Mouse (Mus musculus) heart, postnatal 14 days (tissue): Measurements from ENCODE around the gene Col23a1. TPM values are rescaled to one million over a fixed set of nuclear protein-coding genes. Genes with fewer than 3 reads are reported as not detected.
"Not testable (repeated sequence)": the region's sequence is repeated elsewhere in the genome, so short reads cannot be mapped to it uniquely, and the experiment has no call there.

Experiments used
- DNase-seq, 2 experiments: peaks; one replicate each; pipeline ENCODE4 v3.0.0; 2021 to 2022
- intact Hi-C: fragments of 180-260 bp; cut with DNase I; formaldehyde crosslinking; loops from one replicate; pipeline ENCODE4 v1.15.1; 2025
- total RNA-seq, 2 experiments: library from RNA; stranded (reverse); gene quantifications; 2 replicates each; pipeline ENCODE4 v1.2.3; 2021

Col23a1 gene
- total RNA-seq, 2 experiments from 2014 or later, result 1.5 to 1.7 TPM

GRCm38 (mm10) chr11:51606447-51607095, 316.9 kb downstream of the Col23a1 start, which contains the start of gene Hnrnpab:
Hnrnpab (minus strand) TSS chr11:51606847.
- intact Hi-C loops, result no loop called here
- DNase-seq, result peak; percentile 95 to 97

GRCm38 (mm10) chr11:51607096-51607738, 317.5 kb downstream of the Col23a1 start:
- DNase-seq, result no peak
- intact Hi-C loops, result no loop called here

DNA sequence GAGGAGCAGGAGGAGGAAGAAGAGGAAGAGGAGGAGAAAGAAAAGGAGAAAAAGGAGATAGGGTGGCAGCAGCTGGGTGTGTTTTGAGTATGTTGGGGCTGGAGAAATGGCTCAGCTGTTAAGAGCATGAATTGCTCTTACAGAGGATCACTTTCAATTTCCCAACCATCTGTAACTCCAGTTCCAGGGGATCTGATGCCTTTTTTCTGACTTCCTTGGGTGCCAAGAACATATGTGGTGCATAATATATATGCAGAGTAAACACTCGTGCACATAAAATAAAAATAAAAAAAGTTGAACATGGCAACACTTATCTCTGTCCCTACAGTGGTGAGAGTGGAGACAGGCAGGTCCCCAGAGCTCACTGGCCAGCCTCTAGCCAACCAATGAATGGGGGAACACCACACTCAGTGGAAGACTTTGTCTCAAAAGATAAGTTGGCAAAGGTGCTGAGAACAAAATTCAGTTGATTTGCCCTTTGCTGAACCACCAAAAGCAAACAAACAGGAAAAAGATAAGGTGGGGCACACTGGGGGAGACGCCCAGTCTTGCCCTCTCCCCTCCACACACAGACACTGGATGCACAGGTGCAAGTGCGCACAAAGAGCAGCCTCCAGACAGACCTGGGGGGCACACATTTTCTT, 319.7 kb downstream of the Col23a1 start:
- no peak for DNase-seq
- intact Hi-C loops, result no loop called here

DNA sequence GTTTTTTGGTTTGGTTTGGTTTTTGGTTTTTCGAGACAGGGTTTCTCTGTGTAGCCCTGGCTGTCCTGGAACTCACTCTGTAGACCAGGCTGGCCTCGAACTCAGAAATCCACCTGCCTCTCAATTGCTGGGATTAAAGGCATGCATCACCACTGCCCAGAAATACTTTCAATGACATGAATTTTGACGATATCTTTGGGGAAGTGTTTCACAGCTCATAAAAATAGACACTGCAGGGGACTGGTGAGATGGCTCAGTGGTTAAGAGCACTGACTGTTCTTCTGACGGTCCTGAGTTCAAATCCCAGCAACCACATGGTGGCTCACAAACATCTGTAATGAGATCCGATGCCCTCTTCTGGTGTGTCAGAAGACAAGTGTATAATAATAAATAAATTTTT, 320.2 kb downstream of the Col23a1 start:
- intact Hi-C loops, result loop anchor here (10.0 kb wide), 1 partner anchor 395 kb away; the partner anchor contains the start of genes Cdkl3 and Ube2b
- not testable (repeated sequence) for DNase-seq

GRCm38 (mm10) chr11:51614256-51614655, 324.5 kb downstream of the Col23a1 start:
- intact Hi-C loops, result loop anchor here (10.0 kb wide), 1 partner anchor 391 kb away; the partner anchor contains the start of genes Cdkl3 and Ube2b
- no peak for DNase-seq

GRCm38 (mm10) chr11:51615129-51615528, 325.4 kb downstream of the Col23a1 start:
- DNase-seq, result no peak
- intact Hi-C loops, result loop anchor here (5.0 to 10.0 kb wide), 2 partner anchors 37 to 390 kb away; partner anchors contain the start of genes Cdkl3, D930048N14Rik, N4bp3 and Ube2b

DNA sequence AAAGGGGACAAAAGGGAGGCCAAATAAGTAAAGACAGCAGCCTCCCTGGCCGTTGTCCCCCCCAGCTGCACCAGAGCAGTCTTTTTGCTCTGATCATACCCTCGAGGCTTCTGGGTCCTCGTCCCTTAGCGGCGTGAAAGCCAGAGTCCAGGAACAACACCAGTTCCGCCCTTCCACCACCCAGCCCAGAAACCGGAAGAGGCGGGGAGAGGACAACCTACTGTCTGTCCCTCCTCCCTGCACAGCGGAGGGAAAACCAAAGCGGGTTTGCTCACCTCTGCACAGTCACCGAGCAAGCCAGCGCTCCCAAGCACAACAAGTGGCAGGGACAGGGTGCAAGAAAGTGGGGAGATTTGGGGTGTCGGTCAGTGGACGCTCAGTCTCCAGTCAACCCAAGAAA, 325.9 kb downstream of the Col23a1 start:
- peak; percentile 70 to 77 for DNase-seq
- intact Hi-C loops, result loop anchor here (5.0 to 10.0 kb wide), 2 partner anchors 37 to 389 kb away; partner anchors contain the start of genes Cdkl3, D930048N14Rik, N4bp3 and Ube2b

GRCm38 (mm10) chr11:51616113-51616512, 326.4 kb downstream of the Col23a1 start:
- DNase-seq, result not testable (repeated sequence)
- intact Hi-C loops, result loop anchor here (5.0 to 10.0 kb wide), 2 partner anchors 36 to 389 kb away; partner anchors contain the start of genes Cdkl3, D930048N14Rik, N4bp3 and Ube2b

GRCm38 (mm10) chr11:51617693-51618092, 328.0 kb downstream of the Col23a1 start:
- intact Hi-C loops, result loop anchor here (1.0 to 10.0 kb wide), 3 partner anchors 35 to 387 kb away; partner anchors contain the start of genes Cdkl3, D930048N14Rik, N4bp3 and Ube2b
- peak; percentile 58 to 80 for DNase-seq

DNA sequence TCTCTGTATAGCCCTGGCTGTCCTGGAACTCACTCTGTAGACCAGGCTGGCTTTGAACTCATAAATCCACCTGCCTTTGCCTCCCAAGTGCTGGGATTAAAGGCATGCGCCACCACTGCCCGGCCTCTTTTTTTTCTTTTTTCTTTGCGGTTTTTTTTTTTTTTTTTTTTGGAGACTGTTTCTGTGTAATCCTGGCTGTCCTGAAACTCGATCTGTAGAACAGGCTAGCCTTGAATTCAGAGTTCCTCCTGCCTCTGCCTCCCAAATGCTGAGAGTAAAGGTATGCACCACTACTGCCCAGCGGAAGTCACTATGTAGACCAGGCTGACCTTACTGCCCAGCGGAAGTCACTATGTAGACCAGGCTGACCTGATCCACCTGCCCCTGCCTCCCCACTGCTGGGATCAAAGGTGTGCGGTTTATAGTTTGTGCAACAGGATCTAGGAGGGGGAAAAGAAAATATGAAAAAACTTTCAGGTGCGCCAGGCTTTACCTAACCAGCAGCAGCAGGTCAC, 329.2 kb downstream of the Col23a1 start:
- intact Hi-C loops, result loop anchor here (5.0 to 10.0 kb wide), 2 partner anchors 33 to 386 kb away; partner anchors contain the start of genes Cdkl3, D930048N14Rik, N4bp3 and Ube2b
- no peak for DNase-seq

- intact Hi-C loops, result loop anchor here (5.0 to 10.0 kb wide), 2 partner anchors 33 to 385 kb away; partner anchors contain the start of genes Cdkl3, D930048N14Rik, N4bp3 and Ube2b
- DNase-seq, result peak; percentile 89 to 96
Measured at GRCm38 (mm10) chr11:51619409-51620060, 329.8 kb downstream of the Col23a1 start, which contains the start of gene Nhp2. Nhp2 (plus strand) TSS chr11:51619735.

DNA sequence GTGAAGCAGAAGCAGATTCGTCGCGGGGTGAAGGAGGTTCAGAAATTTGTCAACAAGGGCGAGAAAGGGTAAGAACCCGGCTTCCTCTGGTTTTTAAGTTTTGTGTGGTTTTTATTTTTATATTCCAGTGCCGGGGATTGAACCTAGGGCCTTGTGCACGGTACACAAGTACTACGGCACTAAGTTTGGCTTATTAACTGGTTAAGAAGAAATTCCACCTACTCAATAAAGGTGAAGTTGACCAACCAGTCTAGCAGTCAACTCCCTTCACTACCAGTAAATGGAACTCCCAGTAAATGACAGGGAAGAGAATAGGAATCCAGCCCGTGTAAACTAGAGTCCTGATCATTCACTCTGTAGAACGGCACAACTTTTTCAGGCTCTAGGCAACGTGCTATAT, 330.4 kb downstream of the Col23a1 start:
- intact Hi-C loops, result no loop called here
- no peak for DNase-seq

DNA sequence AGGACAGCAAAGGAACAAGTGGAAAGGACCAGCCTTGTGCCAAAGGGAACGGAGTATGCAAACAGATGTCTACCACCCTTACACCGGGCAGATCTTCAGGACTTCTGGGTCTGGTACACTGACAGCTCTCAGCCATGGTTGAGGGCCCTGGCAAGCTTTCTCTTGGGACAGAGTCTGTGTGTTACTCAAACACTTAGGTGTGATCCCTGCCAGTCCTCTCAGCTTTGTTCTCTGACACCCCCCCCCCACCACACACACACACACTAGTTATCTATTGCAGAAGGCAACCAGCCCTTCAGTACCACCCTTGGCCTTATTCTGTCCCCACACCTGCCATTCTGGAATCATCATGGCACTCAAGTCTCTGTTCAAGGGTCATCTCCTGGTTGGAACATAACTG, 332.1 kb downstream of the Col23a1 start:
- DNase-seq, result no peak
- intact Hi-C loops, result no loop called here

GRCm38 (mm10) chr11:51622971-51623491, 333.3 kb downstream of the Col23a1 start:
- DNase-seq, result no peak
- intact Hi-C loops, result no loop called here

- intact Hi-C loops, result no loop called here
- DNase-seq, result no peak
Measured at GRCm38 (mm10) chr11:51625187-51625820, 335.6 kb downstream of the Col23a1 start.

- intact Hi-C loops, result no loop called here
Measured at GRCm38 (mm10) chr11:51627425-51627824, 337.7 kb downstream of the Col23a1 start.

DNA sequence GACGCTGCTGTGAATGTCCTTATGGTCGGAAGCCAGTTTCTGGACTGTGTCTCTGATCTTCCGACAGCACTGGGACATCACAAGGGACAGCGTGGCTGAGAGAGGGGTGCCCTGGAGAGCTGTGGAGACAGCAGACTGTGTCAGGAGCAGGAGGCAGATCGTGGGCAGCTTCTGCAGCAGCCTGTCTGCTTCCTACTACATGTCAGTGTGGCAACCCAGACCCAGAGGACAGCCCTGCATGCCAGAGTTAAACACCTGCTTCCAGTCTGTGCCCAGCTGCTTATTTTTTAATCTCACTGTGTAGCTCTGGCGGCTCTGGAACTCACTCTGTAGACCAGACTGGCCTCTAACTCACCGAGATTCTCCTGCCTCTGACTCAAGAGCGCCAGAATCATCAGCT, 338.2 kb downstream of the Col23a1 start:
- intact Hi-C loops, result no loop called here
- DNase-seq, result no peak

More at GRCm38 (mm10) chr11:51627425-51627824, 337.7 kb downstream of the Col23a1 start:
- no peak for DNase-seq

- DNase-seq, result no peak
- intact Hi-C loops, result no loop called here
Measured at GRCm38 (mm10) chr11:51629651-51630314, 340.1 kb downstream of the Col23a1 start.
